In the genomic region with DNA sequence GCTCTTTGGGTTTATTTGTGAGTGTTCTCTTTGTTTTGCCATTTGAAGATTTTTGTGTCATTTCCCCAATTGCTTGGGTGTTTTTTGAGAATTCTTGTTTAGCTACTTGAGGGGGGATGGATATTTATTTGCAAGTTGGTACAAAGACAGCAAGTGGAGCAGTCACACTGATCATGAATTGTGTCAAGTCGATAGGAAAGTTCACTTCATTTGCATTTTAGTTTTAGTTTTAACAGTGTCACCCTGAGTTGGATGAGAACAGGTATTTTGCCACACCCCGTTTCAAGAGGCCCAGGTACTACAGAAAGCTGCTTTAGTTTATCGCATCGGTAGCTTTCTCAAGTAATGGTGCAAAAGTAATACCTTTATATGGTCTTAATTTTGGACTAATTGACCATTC, we compare ENCODE assay signal across 25 mouse cellular contexts.
"Had no signal": no experiment of that assay in that cellular context is flagged by ENCODE, and none has a peak within 500 bp of the region (broad histone marks: within the 10 kb centered on the region; RNA-seq: fewer than 3 reads in every experiment).

No protein-coding gene starts in this region.

- H3K27me3 ChIP-seq: heart, embryonic 12.5 days; hindbrain, embryonic 12.5 days; intestine, embryonic 15.5 days; kidney, embryonic 15.5 days; limb, embryonic 13.5 days; limb, embryonic 15.5 days; liver, embryonic 12.5 days had no signal

- H3K4me1 ChIP-seq: hindbrain, embryonic 10.5 days had no signal

- H3K9ac ChIP-seq: heart, embryonic 12.5 days; hindbrain, embryonic 12.5 days; hindbrain, embryonic 14.5 days; intestine, embryonic 15.5 days; kidney, embryonic 15.5 days; limb, embryonic 13.5 days; limb, embryonic 15.5 days; liver, embryonic 12.5 days had no signal

- H3K9me3 ChIP-seq: heart, embryonic 10.5 days; heart, embryonic 12.5 days; hindbrain, embryonic 10.5 days; hindbrain, embryonic 12.5 days; intestine, embryonic 15.5 days; kidney, embryonic 15.5 days; limb, embryonic 13.5 days; limb, embryonic 15.5 days; liver, embryonic 12.5 days had no signal

- ATAC-seq: hindbrain, embryonic 16.5 days; inflammation-experienced regulatory T-cells, adult 6 months; intestine, embryonic 15.5 days; intestine, postnatal 0 days; liver, embryonic 12.5 days had no signal

- DNase-seq: gastrocnemius, adult 2 months; gastrocnemius, postnatal 10 days; gastrocnemius, postnatal 25 days; heart, adult 18-20 months; heart, postnatal 10 days; heart, postnatal 4 days; kidney, adult 18-20 months; kidney, adult 8-10 months; kidney, postnatal 14 days; kidney, postnatal 36 days; left cerebral cortex, postnatal 4 days had no signal

- H3K27ac ChIP-seq: heart, embryonic 10.5 days; hindbrain, embryonic 10.5 days; hindbrain, embryonic 12.5 days; hindbrain, embryonic 14.5 days; intestine, embryonic 15.5 days; kidney, embryonic 15.5 days; kidney, postnatal 0 days; limb, embryonic 13.5 days; limb, embryonic 15.5 days; liver, embryonic 12.5 days had no signal

- H3K4me2 ChIP-seq: heart, embryonic 12.5 days; hindbrain, embryonic 12.5 days; hindbrain, embryonic 14.5 days; intestine, embryonic 15.5 days; kidney, embryonic 15.5 days; limb, embryonic 13.5 days; limb, embryonic 15.5 days; liver, embryonic 12.5 days had no signal

- H3K4me3 ChIP-seq: gastrocnemius, adult 2 months; heart, embryonic 10.5 days; heart, embryonic 12.5 days; hindbrain, embryonic 10.5 days; hindbrain, embryonic 12.5 days; intestine, embryonic 15.5 days; kidney, embryonic 15.5 days; limb, embryonic 13.5 days; limb, embryonic 15.5 days; liver, embryonic 12.5 days had no signal
